Mouse (Mus musculus) gastrocnemius, adult 2 months (tissue): ENCODE results near the gene Lyplal1. TPM values are rescaled to one million over a fixed set of nuclear protein-coding genes. Genes with fewer than 3 reads are reported as not detected.

Experiments
- DNase-seq: peaks from one replicate; pipeline ENCODE4 v3.0.0; 2022
- H3K27ac ChIP-seq: fragments of 200-600 bp; 2 replicates; pipeline ENCODE4 v1.8.1; 2022; ENCODE audit warnings: mild to moderate bottlenecking
- H3K4me3 ChIP-seq: fragments of 200-600 bp; 2 replicates; pipeline ENCODE4 v1.8.1; 2022; ENCODE audit warnings: mild to moderate bottlenecking, moderate library complexity
- CTCF ChIP-seq: fragments of 200-600 bp; IDR thresholded peaks from 2 replicates; pipeline ENCODE4 v1.8.1; 2022; ENCODE audit warnings: antibody characterized with exemption, mild to moderate bottlenecking, moderate library complexity
- intact Hi-C: fragments of 180-260 bp; cut with DNase I; formaldehyde crosslinking; loops from one replicate; pipeline ENCODE4 v1.15.1; 2025
- long read RNA-seq, 2 experiments: library from polyadenylated mRNA; stranded (forward); transcript quantifications; one replicate each; pipeline ENCODE4 v2.0.0; 2021
- total RNA-seq, 2 experiments: library from RNA; stranded (reverse); gene quantifications; 2 replicates each; pipeline ENCODE4 v1.2.3; 2021

The Lyplal1 gene
- 1 to 10 TPM; 1.6 to 1.8 TPM for total RNA-seq
- long read RNA-seq, experiment 1, partial matches to known transcripts: 0 of 3 reads
- long read RNA-seq, experiment 1, other reads (novel, unspliced or antisense): 0 of 3 reads
- long read RNA-seq, experiment 2, partial matches to known transcripts: 0 of 3 reads
- long read RNA-seq, experiment 2, other reads (novel, unspliced or antisense): 1 of 3 reads

GRCm38 (mm10) chr1:186116701-186117488 is at the start of gene Lyplal1:
Gene Lyplal1 (minus strand): TSS chr1:186117310.
- no peak for TF ChIP-seq CTCF
- intact Hi-C loops: loop anchor here (10.0 kb wide), 1 partner anchor 608 kb away; no protein-coding TSS in a partner anchor
- Histone ChIP-seq H3K4me3 (peak within 1 kb of the TSS; percentile 95), H3K27ac (peak within 1 kb of the TSS; percentile 97)
- DNase-seq: peak; percentile 98

GRCm38 (mm10) chr1:186163616-186164015 is 46.5 kb upstream of the Lyplal1 start:
- no peak for DNase-seq
- no peak for TF ChIP-seq CTCF
- intact Hi-C loops: no loop called here
- H3K27ac ChIP-seq: no peak overlapping the region
- H3K4me3 ChIP-seq: no peak overlapping the region

GRCm38 (mm10) chr1:186163206-186163605 is 46.1 kb upstream of the Lyplal1 start:
- DNase-seq: peak; percentile 14

GRCm38 (mm10) chr1:186150376-186150775 is 33.3 kb upstream of the Lyplal1 start:
- DNase-seq: no peak
- intact Hi-C loops: no loop called here
- H3K27ac ChIP-seq: no peak overlapping the region
- no peak overlapping the region for H3K4me3 ChIP-seq
- TF ChIP-seq CTCF: no peak

More at GRCm38 (mm10) chr1:186163206-186163605, 46.1 kb upstream of the Lyplal1 start:
- intact Hi-C loops: no loop called here
- no peak for TF ChIP-seq CTCF
- H3K27ac ChIP-seq: no peak overlapping the region
- no peak overlapping the region for H3K4me3 ChIP-seq

GRCm38 (mm10) chr1:186145444-186145843 is 28.3 kb upstream of the Lyplal1 start:
- TF ChIP-seq CTCF: no peak
- intact Hi-C loops: no loop called here
- peak; percentile 18 for DNase-seq
- Histone ChIP-seq H3K27ac (peak overlapping the region; percentile 59), H3K4me3 (peak overlapping the region; percentile 53)

- intact Hi-C loops: no loop called here
- DNase-seq: no peak
- no peak for TF ChIP-seq CTCF
- Histone ChIP-seq H3K4me3 (no peak overlapping the region), H3K27ac (no peak overlapping the region)
These were observed 23.1 kb upstream of the Lyplal1 start for GRCm38 (mm10) chr1:186140191-186140590.

- intact Hi-C loops: no loop called here
- TF ChIP-seq CTCF: no peak
These were observed 20.8 kb upstream of the Lyplal1 start for GRCm38 (mm10) chr1:186137873-186138272.

GRCm38 (mm10) chr1:186136636-186137380 is 19.7 kb upstream of the Lyplal1 start:
- DNase-seq: peak; percentile 48
- Histone ChIP-seq H3K4me3 (no peak overlapping the region), H3K27ac (peak overlapping the region; percentile 67)
- intact Hi-C loops: no loop called here
- no peak for TF ChIP-seq CTCF

More at GRCm38 (mm10) chr1:186137873-186138272, 20.8 kb upstream of the Lyplal1 start:
- no peak for DNase-seq
- no peak overlapping the region for H3K27ac ChIP-seq
- H3K4me3 ChIP-seq: no peak overlapping the region

GRCm38 (mm10) chr1:186131465-186131864 is 14.4 kb upstream of the Lyplal1 start:
- H3K27ac ChIP-seq: no peak overlapping the region
- intact Hi-C loops: no loop called here
- no peak for TF ChIP-seq CTCF

GRCm38 (mm10) chr1:186128940-186129339 is 11.8 kb upstream of the Lyplal1 start:
- H3K27ac ChIP-seq: no peak overlapping the region
- no peak for DNase-seq
- H3K4me3 ChIP-seq: no peak overlapping the region
- intact Hi-C loops: no loop called here
- no peak for TF ChIP-seq CTCF

More at GRCm38 (mm10) chr1:186131465-186131864, 14.4 kb upstream of the Lyplal1 start:
- no peak for DNase-seq
- H3K4me3 ChIP-seq: no peak overlapping the region

- intact Hi-C loops: no loop called here
- Histone ChIP-seq H3K27ac (no peak overlapping the region), H3K4me3 (no peak overlapping the region)
- no peak for DNase-seq
- TF ChIP-seq CTCF: no peak
These were observed 9.3 kb upstream of the Lyplal1 start for GRCm38 (mm10) chr1:186126313-186126862.

GRCm38 (mm10) chr1:186123690-186124089 is 6.6 kb upstream of the Lyplal1 start:
- Histone ChIP-seq H3K4me3 (no peak overlapping the region), H3K27ac (no peak overlapping the region)
- no peak for DNase-seq
- intact Hi-C loops: no loop called here
- TF ChIP-seq CTCF: no peak

GRCm38 (mm10) chr1:186119856-186120255 is 2.7 kb upstream of the Lyplal1 start:
- H3K27ac ChIP-seq: no peak overlapping the region
- no peak for DNase-seq
- no peak overlapping the region for H3K4me3 ChIP-seq
- TF ChIP-seq CTCF: no peak
- intact Hi-C loops: loop anchor here (10.0 kb wide), 1 partner anchor 605 kb away; no protein-coding TSS in a partner anchor
